Mouse (Mus musculus) cerebellum, postnatal 4 days (tissue): ENCODE measurements around the gene Rps26.
"Not testable (repeated sequence)": the region's sequence is repeated elsewhere in the genome, so short reads cannot be mapped to it uniquely, and the experiment has no call there.

ENCODE experiments used
- DNase-seq, 2 experiments: peaks; one replicate each; pipeline ENCODE4 v3.0.0; 2022; ENCODE audit warnings: low spot score in 2 of 2, mixed read lengths in 1 of 2

The Rps26 gene

DNA sequence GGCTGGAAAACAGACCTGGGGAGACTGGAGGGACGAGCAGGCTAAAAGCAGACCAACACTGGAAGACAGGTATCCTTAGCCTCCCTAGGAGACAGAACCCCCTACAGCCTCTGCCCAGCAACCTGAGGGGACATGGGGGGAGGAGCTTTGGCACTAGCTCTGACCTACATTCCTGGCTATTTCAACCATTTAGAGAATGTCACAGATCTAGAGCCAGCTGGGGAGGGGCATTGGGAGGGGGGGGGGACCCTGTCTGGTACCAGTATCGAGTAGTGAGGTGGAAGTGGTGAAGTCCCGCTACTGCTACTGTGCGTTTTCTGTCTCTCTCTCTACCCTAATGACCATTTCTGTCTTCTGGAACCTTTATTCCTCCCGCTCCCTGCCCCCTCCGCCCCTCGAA lies 15.3 kb upstream of the Rps26 start:
- DNase-seq = no peak

- DNase-seq = no peak
Observed at GRCm38 (mm10) chr10:128640891-128641290, 14.3 kb upstream of the Rps26 start.

DNA sequence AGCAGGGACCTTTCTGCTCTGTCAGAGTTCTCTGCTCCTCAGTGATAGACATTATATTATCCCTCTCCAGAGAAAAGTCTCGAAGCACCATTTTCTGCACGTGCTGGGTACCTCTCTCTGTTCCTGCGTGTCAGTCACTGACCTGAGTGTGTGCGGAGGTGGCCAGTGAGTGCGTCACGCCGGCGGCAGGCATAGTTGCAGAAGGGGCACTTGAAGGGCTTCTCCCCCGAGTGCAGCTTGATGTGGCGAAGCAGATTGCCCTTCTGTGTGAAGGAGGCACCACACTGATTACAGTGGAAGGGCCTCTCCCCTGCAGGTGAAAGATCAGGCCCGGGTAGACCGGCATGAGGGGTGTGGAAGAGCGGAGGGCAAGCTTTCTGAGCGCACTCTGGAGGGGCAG lies 13.5 kb upstream of the Rps26 start:
- DNase-seq = no peak

- no peak for DNase-seq
Observed at GRCm38 (mm10) chr10:128637011-128637410, 10.5 kb upstream of the Rps26 start.

DNA sequence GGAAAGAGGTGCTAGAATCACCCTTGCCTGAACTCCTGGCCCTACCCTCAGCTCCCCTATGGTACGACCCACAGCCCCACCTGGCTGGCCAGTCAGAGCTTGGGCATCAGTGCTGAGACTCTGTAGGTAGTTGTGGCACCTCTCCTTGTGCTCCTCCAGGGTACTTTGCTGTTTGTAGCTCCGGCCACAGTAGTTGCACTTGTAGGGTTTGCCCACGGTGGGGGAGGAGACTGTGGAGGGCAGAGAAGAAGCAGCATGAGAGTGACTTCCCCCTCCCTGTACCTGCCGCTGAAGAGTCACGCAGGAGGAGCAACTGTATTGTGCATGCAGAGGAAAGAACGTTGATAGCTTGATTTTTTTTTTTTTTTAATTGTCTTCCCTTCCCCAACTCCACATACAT lies 10.0 kb upstream of the Rps26 start:
- DNase-seq = no peak

DNA sequence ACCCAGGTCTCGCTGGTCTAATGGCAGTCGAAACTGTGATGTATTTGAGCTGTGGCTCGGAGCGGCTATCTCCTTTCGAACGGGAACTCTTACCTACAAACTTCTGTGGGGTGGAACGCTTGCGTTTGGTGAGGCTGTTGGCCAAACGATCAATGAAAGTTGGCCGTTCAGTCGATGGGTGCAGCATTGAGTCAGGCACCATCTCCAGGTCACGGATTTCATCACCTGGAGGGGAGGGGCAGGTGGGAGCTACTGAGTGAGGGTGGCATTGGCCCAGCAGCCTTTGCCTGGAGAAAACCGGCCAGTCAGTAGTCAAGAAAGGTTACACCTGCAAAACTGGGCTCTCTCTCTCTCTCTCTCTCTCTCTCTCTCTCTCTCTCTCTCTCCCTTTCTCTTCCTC lies 9.2 kb upstream of the Rps26 start:
- no peak for DNase-seq

DNA sequence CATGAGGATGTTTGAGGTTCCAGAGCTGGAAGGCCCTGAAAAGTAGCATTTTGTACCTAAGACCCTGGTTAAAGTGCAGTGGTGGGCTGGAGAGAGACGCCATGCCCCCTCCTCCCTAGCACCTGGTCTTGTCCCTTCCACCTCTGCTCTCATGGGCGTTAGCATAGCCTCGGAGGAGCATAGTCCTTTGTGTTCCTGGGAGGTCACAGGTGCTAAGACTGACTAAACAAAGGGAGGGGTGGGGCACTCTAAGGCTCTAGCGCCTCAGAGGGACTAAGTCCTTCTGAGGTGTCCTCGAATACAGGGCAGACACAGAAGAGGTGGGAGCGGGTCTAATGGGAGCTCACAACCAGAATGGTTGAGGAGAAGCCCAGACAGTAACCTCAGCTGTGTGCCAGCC lies 5.0 kb upstream of the Rps26 start:
- DNase-seq = no peak

- DNase-seq = not testable (repeated sequence)
Observed at GRCm38 (mm10) chr10:128630306-128630705, 3.8 kb upstream of the Rps26 start.

GRCm38 (mm10) chr10:128629746-128630145 lies 3.2 kb upstream of the Rps26 start:
- DNase-seq = no peak

- no peak for DNase-seq
Observed at GRCm38 (mm10) chr10:128627398-128628317, 1.1 kb upstream of the Rps26 start.

GRCm38 (mm10) chr10:128625287-128625894 lies 1.2 kb downstream of the Rps26 start:
- no peak for DNase-seq

GRCm38 (mm10) chr10:128623106-128623613 lies 3.4 kb downstream of the Rps26 start:
- not testable (repeated sequence) for DNase-seq

GRCm38 (mm10) chr10:128622702-128623101 lies 3.8 kb downstream of the Rps26 start:
- DNase-seq = no peak

DNA sequence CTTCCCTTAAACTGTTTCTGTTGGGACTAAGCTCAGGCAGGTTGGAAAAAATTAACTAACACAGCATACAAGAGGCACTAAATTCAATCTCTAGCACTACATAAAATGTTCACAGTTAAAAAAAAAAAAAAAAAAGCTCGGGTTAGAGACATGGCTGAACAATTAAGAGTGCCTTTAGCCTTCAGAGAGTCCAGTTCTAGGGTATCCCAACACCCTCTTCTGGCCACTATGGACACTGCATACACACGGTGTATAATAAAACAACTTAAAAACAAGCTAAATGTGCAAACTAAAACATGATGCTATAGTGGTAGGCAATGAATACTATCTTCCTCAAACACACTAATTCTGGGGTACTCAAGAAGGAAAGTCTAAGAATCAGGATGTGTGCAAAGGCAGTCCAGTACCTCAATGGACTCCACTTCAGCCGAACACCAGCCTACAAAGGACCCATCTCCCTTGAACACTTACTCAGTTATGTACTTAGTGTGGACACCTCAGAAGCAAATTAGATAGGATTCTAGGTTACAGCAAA lies 4.5 kb downstream of the Rps26 start:
- DNase-seq = no peak

- DNase-seq = no peak
Observed at GRCm38 (mm10) chr10:128620241-128620640, 6.3 kb downstream of the Rps26 start.

DNA sequence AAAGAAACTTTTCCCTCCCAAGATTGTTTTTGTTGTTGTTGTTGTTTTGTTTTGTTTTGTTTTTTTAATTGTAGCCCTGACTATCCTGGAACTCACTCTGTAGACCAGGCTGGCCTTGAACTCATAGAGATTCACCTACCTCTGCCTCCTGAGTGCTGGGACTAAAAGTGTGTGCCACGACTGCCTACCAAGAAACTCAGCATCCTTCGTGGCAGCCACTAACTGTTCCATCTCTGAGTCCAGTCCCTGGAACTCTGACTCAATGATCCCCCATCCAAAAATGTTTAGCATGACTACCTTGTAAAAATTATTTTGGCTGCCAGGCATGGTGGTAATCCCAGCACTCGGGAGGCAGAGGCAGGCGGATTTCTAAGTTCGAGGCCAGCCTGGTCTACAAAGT lies 7.4 kb downstream of the Rps26 start:
- DNase-seq = not testable (repeated sequence)

- DNase-seq = no peak
Observed at GRCm38 (mm10) chr10:128618570-128618969, 8.0 kb downstream of the Rps26 start.

DNA sequence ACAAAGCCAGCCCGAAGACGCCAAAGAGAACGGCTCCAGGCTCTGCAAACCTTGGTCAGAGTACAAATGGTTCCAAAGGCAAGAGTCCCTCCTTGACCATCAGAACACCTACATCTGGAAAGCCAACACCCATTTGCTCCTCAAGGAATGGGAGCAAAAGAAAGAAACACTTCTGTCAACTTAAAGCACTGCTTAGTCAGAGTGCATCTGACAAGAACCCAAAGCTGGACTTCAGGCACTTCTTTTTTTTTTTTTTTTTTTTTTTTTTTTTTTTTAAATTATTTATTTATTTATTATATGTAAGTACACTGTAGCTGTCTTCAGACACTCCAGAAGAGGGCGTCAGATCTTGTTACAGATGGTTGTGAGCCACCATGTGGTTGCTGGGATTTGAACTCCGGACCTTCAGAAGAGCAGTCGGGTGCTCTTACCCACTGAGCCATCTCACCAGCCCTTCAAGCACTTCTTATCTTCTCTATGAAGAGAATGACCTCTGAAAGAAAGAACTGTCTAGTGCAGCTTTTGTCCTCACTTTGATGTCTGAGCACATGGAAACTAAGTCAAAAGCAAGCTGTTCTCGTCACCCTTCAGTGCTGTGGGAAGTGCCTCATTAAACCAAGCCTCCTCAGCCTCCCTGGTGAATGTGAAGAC lies 10.6 kb downstream of the Rps26 start:
- DNase-seq = not testable (repeated sequence)

GRCm38 (mm10) chr10:128614934-128615333 lies 11.6 kb downstream of the Rps26 start:
- DNase-seq = no peak

- not testable (repeated sequence) for DNase-seq
Observed at GRCm38 (mm10) chr10:128613820-128614219, 12.7 kb downstream of the Rps26 start.

DNA sequence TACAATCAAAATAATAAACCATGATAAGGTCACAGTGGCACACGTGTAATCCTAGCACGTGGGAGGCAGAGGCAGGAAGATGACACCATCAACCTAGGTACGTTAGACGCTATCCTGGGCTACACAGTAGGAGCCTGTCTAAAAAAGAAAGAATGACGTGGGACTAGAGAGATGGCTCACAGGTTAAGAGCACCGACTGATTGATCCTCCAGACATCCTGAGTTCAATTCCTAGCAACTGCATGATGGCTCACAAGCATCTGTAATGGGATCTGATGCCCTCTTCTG lies 13.4 kb downstream of the Rps26 start:
- no peak for DNase-seq

DNA sequence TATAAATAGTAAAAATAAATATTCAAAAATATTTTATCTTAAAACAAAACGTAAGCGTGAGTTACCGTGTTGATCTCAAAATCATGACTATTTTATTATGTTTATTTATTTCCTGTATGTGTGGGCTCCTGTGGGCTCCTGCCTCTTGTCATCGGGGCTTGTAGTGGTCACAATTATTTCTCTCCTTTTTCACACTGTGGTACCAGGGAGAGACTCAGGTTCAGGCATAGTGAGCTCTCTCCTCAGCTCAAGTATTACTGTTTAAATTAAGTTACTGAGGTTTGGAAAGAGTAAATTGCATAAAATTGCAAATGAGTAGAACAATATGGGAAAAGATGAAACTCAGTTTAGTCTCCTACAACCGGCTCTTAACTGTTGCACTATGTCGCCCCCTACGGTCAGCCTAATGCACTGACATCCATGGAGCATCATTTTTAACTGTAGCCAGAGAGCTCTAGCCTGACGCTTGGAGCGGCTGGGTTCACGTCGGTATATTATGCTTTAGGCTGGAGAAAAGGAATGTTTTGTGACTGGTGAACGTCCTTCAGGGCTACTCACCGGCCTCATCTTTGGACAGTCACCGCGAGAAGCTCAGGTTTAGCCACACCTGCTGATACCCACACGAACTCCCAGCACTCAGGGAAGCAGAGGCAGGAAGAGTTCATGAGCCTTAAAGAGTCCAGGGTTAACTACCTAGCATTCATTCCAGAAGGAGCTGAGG lies 14.0 kb downstream of the Rps26 start:
- peak; percentile 61 to 68 for DNase-seq
